Mouse (Mus musculus): ENCODE measurements at regions not wholly inside any gene's neighbourhood (a gene's known extent, or its start where the extent isn't known, plus 50 kb on each side); places are given as distances from the start of the nearest gene placed in this dataset.

GRCm38 (mm10) chr13:84751576-84752490 lies 437.4 kb upstream of the Ccnh start:
- TF ChIP-seq CTCF (conservative IDR thresholded peaks at IDR 0.05; ENCODE audit: low read length) (no peak), POU5F1 (IDR thresholded peaks at IDR 0.05; ENCODE audit: borderline replicate concordance, low read length) (no peak)
